In the genomic region with DNA sequence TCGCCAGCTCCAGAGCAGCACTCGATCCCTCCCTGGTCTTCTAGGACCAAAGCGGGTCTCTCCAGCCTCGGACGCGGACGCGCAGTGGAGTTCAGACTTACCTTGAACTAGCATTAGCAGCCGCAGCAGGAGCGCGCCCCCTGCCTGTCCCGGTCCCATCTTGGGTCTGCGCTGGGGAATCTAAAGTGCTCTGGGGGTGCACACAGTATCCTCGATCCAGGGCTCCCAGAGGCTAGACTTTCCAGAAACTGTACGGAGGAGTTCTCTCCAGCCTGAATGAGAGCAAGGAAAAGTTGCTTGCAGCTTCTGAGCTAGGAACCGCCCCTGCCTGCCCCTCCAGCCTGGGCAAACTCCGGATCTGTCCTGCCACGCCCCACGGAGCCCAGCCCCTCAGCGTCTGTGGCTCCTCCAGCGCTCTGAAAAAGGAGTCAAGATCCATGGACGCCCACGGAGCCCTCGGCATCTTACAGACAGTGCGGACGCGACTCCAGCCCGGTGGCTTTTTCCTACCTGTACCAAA, we compare ENCODE assay signal across 8 mouse cellular contexts. TPM values are rescaled to one million over a fixed set of nuclear protein-coding genes. Genes with fewer than 3 reads are reported as not detected.
DNase-seq lines count a peak whose midpoint lies in the region; ATAC-seq and TF ChIP-seq lines count a peak whose summit lies in the region.

A gene (minus strand): TSS at position 326 of the 520 bp plus-strand sequence.

- CTCF ChIA-PET in Patski (lab: Charles Lee) = interaction anchor here (0.9 to 1.2 kb wide), 2 partner anchors 14 to 54 kb away, joined by 3 read pairs; no protein-coding TSS in a partner anchor

- no peaks in the 10 kb centered on the region for H3K27me3 ChIP-seq in Patski
- H3K27me3 ChIP-seq in hindbrain, embryonic 13.5 days = peaks cover 34% of the 10 kb centered on the region

- peak within 1 kb of the TSS; percentile 43 for H3K4me3 ChIP-seq in hindbrain, embryonic 13.5 days
- H3K4me3 ChIP-seq in left cerebral cortex, adult 2 months = peak within 1 kb of the TSS; percentile 25

- TF ChIP-seq CTCF in Patski (IDR thresholded peaks at IDR 0.05) = peak; percentile 48
- peak; percentile 42 for TF ChIP-seq CTCF in left cerebral cortex, adult 2 months (IDR thresholded peaks at IDR 0.05)

- WGBS in hindbrain, embryonic 13.5 days = 2% methylated on average over 28 of the region's 28 CpGs

- POLR2A ChIA-PET in Patski (lab: Charles Lee) = no interaction called here

- ATAC-seq in Patski = peak; percentile 42
- peak; percentile 75 for ATAC-seq in hindbrain, embryonic 13.5 days (ENCODE audit: low FRiP score)
- ATAC-seq in megakaryocyte, adult 5-6 weeks (ENCODE audit: poor library complexity, severe bottlenecking) = peak; percentile 83

- peak within 1 kb of the TSS; percentile 59 for H3K9ac ChIP-seq in hindbrain, embryonic 13.5 days

- H3K4me2 ChIP-seq in hindbrain, embryonic 13.5 days = peak within 1 kb of the TSS; percentile 75

- H3K27ac ChIP-seq in hindbrain, embryonic 13.5 days = no peak within 1 kb of the TSS
- no peak within 1 kb of the TSS for H3K27ac ChIP-seq in left cerebral cortex, adult 2 months

- no peaks in the 10 kb centered on the region for H3K9me3 ChIP-seq in hindbrain, embryonic 13.5 days

- in situ Hi-C loops in Patski (cut with MboI; ENCODE audit: low pct_unique_long_range_greater_than_20kb) = no loop called here

- no peak for DNase-seq in Patski (ENCODE audit: low read depth, low spot score)
- DNase-seq in c-Kit-positive CD71-positive TER-119-positive erythroid progenitor cells, embryonic 14.5 days (ENCODE audit: low spot score) = peak; percentile 1
- peak; percentile 50 for DNase-seq in gastrocnemius, adult 18-20 months (ENCODE audit: low spot score)
- peak; percentile 13 to 16 for DNase-seq in left cerebral cortex, adult 2 months (ENCODE audit: extremely low spot score in 1 of 2, low spot score in 2 of 2)
- DNase-seq in right cerebral cortex, adult 2 months (ENCODE audit: low spot score in 2 of 2) = peak; percentile 21 to 31
- DNase-seq in urinary bladder, adult 2 months (ENCODE audit: low spot score) = peak; percentile 55

- no peaks in the 10 kb centered on the region for H3K36me3 ChIP-seq in hindbrain, embryonic 13.5 days

- peaks cover 15% of the 10 kb centered on the region for H3K4me1 ChIP-seq in hindbrain, embryonic 13.5 days (replicated peaks)

- intact Hi-C loops in left cerebral cortex, adult 2 months (cut with DNase I) = no loop called here

RNA-seq across cellular contexts. Expression of the gene that starts here (rescaled TPM):
- polyA plus RNA-seq in Patski (2021) = 0.40 TPM
- under 1 TPM; 0.33 to 0.43 TPM for total RNA-seq in gastrocnemius, adult 18-20 months (2021)
- polyA plus RNA-seq in hindbrain, embryonic 13.5 days (2015; fragmentation: Nextera tagmentation; extraction: Ambion mirVana) = 1.9 and 2.3 TPM in 2 replicates
- total RNA-seq in left cerebral cortex, adult 2 months (2021) = under 1 TPM in 1 of 2 experiments, not detected in 1; 0.05 TPM
- 1.6 and 3.5 TPM in 2 replicates for total RNA-seq in megakaryocyte, adult 5-6 weeks (2015)
- 2.4 TPM in 2 replicates for total RNA-seq in megakaryocyte, adult 5-6 weeks (2017)
- 4.7 and 5.4 TPM in 2 replicates for polyA plus RNA-seq in urinary bladder, adult 2 months (2012; rRNA removed)

Comparison
In these comparisons a context has a peak if more than half of its experiments do, and no peak if none do; other contexts are left out.
1. Peak in ATAC-seq in Patski; RNA of the gene not detected or under 1 TPM.
2. Peak in DNase-seq in gastrocnemius, adult 18-20 months; RNA of the gene not detected or under 1 TPM.
3. Peak in DNase-seq and H3K4me3 ChIP-seq in left cerebral cortex, adult 2 months; RNA of the gene not detected or under 1 TPM.